Mouse (Mus musculus) thymus, postnatal 36 days (tissue): Measurements from ENCODE around the gene F12.
"Not testable (repeated sequence)": the region's sequence is repeated elsewhere in the genome, so short reads cannot be mapped to it uniquely, and the experiment has no call there.

ENCODE experiments used
- DNase-seq, 2 experiments: peaks; one replicate each; pipeline ENCODE4 v3.0.0; 2022; ENCODE audit warnings: mixed read lengths in 2 of 2

F12 gene

DNA sequence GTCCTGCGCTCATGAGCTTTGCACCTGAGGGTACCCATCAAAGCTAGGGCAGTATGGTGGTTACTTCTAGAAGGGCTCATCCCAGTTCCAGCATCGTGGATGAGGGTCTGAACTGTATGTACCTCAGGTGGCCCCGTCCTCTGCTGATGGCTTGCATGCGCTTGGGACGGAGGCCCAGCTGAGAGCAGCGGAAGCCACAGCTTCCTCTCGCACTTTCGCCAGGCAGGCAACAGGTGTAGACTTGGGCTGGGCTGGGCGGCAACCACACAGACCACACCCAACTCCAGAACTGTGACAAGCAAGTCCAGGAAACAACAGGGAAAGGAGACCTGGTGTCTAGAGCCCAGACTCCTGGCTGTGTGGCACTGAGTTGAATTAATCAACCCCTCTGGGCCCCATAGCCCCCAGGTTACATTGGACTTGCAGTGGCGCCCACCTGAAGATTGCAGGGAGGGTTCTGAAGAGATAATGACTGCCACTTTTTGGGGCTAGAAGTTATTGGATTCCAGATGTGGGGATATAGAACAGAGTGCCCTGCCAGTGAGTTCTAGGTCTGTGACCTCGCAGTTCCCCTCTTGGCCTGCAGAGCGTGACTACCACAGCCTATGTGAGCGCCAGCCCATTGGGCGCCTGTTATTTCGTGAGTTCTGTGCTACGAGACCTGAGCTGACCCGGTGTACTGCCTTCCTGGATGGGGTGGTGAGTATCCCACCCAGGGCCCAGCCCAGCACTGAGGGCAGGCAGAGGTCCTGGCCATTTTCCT lies 23.3 kb upstream of the F12 start:
- DNase-seq = peak; percentile 76 to 86

DNA sequence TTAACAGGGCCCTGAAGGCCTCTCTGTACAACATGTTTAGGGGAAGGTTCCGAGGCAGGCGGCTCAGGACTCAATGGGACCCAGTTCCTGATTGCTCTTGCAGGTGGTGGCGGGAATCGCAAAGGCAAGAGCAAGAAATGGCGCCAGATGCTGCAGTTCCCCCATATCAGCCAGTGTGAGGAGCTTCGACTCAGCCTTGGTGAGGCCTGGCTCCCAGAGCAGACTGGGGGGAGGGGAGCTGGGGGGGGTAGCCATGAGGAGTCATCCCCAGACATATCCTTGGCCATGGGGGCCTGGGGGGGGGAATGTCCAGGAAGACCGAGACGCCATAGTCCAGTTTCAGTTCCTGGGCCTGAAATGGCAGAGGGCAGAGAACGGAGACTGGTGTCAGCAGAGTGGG lies 22.6 kb upstream of the F12 start:
- DNase-seq = peak; percentile 49 to 69

DNA sequence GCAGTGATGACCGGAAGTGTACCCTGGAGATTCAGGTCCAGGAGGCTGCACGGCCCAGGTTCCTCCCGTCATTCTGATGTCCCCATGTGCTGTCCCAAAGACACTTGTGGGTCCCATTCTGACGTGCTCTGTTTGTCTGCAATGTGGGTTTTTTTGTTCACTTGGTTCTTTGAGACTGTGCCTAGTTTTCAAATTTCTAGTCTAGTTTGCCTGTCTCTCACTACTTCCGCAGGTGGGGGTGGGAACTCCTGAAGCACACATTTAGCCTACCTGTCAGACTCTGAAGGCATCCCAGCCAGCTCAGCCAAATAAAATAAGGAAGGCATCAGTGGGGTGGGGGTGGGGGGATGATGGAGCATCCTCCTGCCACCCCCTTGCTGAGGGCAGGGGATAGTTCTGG lies 21.5 kb upstream of the F12 start:
- DNase-seq = no peak

DNA sequence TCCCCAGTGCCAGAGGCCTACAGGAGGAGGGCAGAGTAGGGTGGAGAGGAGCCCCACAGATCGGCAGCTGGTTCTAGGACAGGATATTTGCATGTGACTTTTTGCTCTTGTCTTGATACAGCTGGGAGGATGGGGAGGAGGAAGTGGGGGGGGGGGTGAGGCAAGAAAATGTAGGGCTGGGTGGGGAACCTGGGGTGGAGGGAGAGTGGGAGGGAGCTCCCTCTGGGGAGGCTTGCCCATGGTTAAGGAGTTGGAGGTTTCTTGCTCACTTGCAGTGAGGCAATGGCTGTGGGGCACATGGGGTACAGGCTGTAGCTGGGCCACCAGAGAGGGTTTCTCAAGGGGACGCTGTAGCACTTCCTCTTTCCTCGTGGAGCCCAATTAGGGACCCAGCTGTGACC lies 20.9 kb upstream of the F12 start:
- peak; percentile 69 to 83 for DNase-seq

DNA sequence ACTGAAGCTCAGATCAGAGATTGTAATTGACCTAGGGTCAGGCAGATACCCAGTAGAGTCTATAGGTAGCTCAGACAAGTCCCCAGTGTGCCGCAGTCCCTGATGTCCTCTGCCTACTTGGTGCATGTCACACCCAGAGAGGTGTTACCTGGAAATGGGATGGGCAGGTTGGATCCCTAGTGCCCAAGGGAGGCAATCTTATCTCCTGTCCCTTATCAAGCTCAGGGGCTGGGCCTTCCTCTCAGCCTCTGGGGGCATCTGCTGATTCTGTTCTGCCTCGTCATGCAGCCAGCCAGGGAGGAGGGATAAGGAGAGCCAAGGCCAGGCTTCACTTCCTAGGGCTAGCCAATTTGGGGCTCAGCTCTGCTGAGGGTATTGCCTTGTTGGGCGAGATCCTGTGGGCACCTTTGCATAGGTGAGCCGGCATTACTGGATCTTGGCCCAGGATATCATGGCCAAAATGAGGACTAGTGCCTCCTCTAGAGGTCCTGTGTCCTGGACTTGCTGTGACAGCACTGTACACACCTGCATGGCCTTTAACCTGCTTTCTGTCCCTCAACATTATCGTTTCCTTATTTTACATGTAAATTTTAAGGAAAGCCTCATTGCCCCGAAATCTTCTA lies 20.0 kb upstream of the F12 start:
- peak in 1 of 2 experiments; percentile 45 for DNase-seq

DNA sequence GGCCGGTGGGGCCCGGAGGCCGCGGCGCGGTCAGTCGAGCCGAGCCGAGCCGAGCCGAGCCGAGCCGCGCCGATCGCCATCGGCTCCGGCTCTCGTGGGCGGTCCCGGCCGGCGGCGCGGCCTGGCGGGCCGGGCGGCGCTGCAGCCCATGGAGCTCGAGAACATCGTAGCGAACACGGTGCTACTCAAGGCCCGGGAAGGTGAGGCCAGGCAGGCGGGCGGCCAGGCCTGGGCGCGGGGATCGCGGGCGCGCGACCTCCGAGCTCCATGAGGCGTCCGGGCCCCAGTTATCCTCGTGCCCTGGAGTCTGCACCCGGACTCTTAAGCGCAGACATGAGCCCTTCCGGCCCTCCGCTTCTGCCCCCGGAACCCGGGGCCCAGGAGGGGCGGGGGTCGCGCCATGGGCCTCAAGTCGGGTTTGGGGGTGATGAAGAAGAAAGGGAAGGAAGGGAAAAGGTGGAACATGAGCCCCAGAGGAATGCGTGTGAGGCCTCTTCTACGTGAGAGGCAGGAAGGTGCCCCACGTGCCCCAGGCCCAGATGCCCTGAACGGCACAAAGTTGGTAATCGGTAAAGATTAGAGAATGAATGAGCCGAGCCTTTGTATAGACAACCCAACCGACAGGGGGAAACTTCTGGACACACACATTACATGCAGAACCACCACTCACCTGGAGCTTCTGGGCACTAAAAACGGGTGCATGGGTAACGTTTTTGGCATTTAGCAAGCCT lies 18.9 kb upstream of the F12 start:
- peak; percentile 61 to 72 for DNase-seq

DNA sequence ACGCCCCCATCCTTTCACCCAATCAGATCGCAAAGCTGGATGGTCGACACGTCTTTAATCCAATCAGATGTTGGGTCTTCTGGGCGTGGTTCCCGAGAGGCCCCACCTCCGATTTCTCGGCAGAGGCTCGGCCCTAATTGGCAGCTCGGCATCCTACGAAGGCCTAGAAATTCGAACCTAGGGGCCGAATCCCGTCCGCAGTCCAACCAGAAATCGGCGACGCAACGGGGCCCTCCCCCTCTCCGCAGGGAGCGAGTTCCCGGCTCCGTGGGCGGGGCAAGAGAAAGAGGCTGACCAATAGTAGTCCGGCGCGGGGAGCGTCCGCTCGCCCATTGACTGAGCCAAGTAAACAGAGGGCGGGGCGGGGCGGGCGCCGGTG lies 18.3 kb upstream of the F12 start, which contains the start of gene Grk6:
Gene Grk6, plus strand, starts transcription at position 136 of the 379 bp plus-strand sequence.
- DNase-seq = peak; percentile 99 to 100

DNA sequence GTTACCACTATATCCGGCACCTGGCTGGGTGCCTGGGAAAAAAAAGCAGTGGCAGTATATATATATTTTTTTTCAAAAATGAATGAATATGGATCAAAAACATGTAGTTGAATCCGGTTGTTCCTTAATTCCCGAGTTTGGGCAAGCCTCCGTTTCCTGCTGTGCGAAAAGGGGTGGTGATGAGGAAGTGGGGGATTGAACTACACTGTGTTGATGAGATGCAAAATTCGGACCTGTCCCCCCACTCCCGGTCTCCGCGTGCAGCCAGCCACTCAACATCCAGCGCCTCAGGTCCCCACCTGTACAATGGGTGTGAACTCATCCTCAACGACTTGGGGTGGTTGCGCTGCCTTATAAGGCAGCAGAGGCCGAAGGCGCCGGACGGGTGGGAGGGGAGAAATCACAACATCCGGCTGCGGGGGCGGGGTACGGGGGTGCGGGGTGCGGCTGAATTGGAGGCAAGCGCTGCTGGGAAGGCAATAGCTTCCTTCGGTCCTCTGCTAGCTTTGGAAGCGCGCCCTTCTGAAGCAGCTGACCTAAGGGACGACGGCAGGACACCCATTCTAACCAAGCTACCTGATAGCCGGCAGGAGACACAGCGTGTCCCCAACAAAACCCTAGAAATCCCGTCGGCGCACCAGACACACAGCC lies 17.8 kb upstream of the F12 start:
- peak in 1 of 2 experiments; percentile 88 for DNase-seq

DNA sequence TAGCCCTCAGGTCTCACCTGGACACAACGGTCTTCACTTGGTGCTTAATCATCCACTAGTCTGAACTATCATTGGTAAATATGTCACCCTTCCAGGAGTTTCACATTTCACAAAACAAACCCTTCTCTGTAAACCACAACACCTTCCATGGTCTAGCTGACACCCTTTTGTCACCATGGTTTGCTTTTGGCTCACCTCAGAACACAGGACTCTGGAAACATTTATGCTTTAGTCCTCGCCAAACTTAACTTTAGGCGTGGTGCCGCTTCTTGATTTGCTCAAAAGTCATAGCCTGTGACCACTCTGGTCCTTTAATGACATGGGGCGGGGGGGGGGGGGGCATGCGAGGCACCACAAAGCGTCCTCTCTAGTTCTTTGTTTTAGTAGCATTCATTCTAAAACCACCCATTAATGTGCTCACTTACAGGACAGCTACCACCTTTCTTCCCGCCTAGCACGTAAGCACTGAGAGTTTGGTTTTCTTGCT lies 17.2 kb upstream of the F12 start:
- no peak for DNase-seq

DNA sequence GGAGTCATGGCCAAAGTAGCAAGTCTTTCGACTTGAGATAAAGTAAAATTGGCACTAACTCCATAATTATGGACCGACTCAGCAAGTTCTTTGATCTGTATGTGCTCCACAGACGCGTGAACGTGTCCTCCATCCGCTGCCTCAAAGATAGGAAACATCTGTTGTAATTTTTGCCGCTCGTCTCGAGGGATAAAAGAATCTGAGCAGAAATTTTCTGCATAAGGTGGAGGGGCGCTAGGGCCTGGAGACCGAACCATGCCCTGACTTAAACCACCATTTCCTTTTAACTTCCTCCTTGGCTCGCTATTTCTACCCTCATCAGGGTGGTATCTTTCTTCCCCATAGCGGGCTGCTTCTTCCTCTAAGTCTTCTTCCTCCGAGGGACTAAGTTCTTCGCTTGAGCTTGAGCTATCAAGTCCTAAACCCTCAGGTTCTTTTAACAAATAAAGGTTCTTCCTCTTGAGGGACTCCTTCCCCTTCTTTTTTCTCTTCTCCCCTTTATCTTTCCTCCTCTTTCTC lies 10.6 kb upstream of the F12 start:
- DNase-seq = not testable (repeated sequence)

DNA sequence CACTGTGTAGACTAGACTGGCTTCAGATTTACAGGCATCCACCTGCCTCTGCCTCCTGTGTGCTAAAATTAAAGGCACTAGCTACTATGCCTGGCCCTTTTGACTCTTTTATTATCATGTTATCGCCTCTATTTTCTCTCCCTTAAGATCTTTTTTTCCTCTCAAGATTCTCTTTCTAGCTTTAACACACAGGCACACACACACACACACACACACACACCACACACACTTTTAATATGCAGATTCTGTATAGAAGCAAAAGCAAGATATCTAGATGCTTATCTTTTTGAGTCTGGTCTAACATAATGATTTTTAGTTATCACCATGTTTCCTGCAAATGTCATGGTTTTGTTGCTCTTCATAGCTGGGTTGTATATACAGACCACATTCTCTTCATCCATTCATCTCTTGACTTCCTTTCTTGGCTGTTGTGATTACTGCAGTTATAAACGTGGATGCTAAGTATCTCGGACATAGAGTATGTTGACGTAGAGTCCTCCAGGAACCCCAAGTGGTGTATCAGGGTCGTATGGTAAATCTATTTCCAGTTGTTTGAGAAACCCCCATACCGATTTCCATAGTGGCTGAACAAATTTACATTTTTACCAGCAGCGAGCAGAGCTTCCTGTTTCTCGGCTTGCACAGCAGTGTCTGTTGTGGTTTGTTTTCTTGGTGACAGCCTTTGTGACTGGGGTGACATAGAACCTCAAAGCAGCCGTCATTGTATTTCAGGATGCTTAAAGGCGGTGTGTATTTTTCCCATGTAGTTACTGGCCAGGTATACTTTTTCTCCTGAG lies 5.5 kb upstream of the F12 start:
- DNase-seq = peak; percentile 58 to 71

DNA sequence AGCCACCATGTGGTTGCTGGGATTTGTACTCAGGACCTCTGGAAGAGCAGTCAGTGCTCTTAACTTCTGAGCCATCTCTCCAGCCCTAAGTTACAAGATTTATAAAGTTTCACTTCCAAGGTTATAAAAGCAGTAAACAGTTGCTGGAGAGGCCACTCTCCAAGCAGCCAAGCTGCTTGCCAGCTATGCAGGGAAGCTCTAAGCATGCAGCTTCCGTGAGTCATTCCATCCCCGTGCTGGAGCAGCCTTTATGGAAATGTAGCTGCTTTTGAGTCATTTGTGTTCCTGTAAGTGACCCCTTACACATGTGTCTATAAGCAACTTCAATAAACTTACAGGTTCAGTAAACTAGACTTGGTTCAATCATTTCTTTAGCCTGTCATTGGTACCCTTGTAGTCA lies 4.0 kb upstream of the F12 start:
- no peak for DNase-seq

DNA sequence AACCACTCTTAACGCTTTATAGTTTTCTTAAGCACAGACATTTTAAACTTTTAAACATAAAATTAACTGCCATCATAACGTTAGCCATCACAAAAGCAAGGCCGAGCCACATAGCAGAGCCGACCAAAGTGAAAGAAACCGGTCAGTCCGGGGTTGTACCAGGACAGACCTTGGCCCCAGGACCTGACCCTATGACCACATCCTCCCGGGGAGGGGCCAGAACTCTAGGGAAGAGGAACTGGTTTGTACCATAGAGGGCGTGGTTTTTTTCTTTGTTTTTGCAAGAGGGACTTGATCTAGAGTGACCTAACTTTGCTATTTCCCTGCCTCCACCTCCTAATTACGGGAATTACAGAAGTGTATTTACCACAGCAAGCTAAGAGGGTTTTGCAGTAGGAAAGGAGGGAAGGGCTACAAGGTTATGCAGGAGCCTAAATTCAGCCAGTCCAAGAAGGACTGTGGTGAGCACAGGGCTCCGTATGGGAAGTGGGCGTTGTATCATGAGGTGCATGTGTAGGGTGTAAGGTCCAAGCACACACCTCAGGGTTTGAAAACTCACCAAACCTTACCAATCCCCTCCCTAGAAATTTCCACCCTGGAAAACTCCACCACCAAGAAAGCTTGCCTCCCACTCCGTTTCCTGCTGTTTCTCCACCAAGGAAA lies 2.8 kb upstream of the F12 start:
- DNase-seq = no peak

DNA sequence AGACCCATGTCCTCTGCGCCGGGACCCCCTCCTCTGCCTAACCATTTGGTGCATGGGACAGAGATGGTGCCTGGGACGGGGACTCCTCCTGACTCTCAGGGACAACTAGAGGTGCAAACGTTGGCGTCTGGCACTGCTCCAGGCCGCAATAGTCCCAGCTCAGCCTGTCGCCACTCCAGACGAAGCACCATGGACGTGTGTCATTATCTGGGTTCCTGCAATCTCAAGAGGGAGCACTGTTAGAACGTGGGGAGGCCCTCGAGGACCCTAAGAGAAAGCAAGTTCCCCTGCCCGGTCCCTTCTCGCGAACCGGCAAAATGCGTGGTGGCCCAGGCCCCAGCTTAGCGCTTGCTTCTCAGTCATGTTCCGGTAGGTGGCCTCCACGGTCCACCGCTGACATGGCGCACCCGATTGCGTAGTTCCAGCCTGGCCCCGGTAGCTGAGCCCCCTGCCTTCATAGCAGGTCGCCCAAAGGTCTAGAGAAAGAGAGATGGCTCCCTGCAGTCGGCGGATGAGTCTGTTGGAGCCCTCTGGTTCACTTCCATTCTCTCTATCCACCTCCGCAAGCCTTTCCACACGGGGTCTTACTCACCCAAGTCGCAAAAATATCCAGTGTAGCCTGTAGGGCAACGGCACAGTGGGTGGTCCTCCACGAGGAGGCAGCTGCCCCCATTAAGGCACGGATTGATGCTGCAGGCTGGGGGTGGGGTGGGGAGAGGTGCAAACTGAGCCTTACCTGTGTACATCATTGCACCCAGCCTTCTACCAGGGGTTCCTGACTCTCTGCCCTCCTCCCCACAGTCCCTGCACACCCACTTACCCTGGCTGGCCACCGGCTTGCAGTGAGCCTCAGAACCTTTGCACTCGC lies 5.4 kb downstream of the F12 start:
- DNase-seq = peak; percentile 84 to 87

DNA sequence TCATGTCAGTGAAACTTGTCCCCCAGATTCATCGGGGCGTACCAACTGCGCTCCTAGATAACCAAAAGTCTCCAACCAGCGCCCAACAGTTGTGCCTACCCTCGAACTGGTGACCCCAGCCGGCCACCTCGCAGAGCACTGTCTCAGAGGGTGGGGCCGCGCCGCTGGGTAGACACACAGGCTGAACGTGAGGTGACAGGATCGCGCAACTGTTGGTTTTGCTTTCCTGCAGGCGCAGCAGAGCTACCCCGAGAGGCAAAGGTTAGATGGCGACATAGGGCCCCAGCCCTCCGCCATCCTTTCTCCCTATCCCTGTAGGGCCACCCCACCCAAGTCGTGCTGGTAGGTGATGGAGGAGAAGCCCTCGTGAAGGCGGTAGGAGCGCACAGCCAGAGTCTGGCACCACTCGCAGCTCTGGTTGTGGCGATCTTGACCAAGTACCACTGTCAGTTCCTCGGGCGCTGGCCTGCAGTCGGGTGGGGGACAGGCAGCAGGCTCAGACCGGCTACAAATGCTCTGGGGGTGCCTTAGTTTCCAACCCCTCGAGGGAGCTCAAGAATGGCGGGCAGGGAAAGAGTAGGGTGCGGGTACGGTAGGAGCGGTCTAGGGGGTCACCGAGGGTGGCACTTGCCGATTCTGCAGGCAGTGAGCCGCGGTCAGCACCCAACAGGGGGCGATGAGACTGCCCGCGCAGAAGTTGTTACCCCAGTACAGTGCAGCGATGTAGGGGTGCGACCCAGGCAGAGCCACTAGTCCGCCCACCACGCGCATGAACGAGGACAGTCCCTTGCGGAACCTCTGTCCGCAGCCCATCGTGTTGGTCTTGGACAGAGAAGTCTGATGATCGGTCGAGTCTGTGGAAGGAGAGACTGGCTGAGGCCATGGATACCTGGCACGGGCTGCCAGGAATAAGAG lies 6.3 kb downstream of the F12 start:
- DNase-seq = peak in 1 of 2 experiments; percentile 49

DNA sequence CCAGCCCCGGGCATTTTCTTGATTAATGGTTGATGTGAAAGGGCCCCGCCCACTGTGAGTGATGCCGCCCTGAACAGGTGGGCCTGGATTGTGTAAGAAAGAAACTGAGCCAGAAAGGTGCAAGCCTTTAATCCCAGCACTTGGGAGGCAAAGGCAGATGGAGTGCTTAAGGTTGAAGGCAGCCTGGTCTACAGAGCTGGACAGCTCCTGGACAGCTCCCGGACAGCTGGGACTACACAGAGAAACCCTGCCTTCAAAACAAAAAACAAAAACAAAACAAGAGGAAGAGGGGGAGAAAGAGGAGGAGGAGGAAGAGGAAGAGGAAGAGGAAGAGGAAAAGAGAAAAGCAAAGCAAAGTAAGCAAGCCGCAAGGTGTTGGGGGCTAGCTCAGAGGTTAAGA lies 7.5 kb downstream of the F12 start:
- no peak for DNase-seq

DNA sequence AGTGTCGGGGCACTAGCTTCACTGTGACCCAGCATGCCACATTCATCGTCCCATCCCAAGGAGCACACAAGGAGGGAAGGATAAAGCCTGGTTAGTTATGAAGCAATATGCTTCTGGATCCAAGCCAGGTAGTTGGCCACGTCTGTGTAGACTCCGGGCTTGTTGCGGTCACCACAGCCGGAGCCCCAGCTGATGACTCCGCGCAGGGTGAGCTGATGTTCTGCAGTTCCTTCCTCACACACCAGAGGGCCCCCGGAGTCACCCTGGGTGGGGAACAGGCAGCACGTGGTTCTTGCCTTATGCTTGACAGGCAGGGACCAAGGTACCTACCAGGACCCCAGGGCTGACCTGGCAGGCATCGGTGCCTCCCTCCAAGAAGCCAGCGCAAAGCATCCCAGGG lies 8.6 kb downstream of the F12 start:
- DNase-seq = peak; percentile 88 to 93

DNA sequence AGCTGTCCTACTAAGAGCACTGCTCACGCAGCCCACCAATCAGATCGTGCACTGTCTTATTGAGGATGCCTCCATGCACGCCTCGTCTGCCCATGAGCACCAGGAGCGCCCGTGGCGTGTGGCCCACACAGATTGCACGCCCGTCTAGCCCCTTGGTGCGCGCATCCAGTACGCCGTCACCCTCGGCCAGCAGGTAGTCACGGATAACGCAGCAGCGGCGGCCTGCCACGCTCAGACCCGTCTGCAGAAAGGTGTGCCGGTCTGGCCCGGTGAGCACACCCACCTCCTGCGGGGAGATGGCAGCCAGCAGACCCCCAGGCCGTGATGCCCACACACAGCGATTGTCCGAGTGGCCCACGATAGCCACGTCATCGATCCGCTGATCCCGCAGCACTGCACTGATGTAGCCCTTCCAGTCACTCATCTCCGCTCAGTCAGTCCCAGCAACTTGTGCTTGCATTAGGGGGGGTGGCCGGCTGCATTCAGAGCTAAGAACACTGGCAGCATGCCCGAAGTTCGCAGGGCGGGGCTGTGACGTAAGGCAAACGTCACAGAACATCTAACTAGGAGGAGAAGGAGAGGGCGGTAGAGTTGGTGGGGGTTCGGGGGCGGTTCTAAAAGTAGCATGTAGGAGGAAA lies 11.7 kb downstream of the F12 start, which contains the start of gene Pfn3:
Gene Pfn3, minus strand, starts transcription at position 490 of the 638 bp plus-strand sequence.
- no peak for DNase-seq

DNA sequence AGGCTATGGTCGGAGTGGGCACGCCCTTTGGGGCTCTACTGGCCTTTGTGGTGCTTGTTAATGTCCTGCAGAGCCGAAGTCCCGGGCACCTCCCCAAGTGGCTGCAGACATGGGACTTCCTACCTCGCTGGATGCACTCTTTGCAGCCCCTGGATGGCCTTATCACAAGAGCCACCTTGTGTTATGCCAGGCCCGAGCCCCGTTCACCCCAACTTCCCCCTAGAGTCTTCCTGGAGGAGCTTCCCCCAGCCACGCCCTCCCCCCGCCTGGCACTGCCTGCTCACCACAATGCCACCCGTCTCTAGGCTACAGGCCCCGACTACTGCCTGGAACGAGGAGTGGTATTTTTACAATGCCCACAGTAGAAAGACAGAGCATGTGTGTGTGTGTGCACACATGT lies 13.3 kb downstream of the F12 start:
- no peak for DNase-seq
